Mouse (Mus musculus) brain, embryonic 14.5 days (tissue): ENCODE measurements around the gene Sept9.

ENCODE experiments used
- CTCF ChIP-seq: fragments of 200-500 bp; IDR thresholded peaks from 2 replicates; pipeline ENCODE4 v1.5.1; 2012; ENCODE audit warnings: inconsistent platforms, mild to moderate bottlenecking, moderate library complexity, borderline replicate concordance; ENCODE audit not compliant: insufficient read depth, insufficient read length; ENCODE audit errors: extremely low read depth
- POLR2A ChIP-seq: fragments of 200-500 bp; IDR thresholded peaks from 2 replicates; pipeline ENCODE4 v1.6.1; 2012; ENCODE audit warnings: mild to moderate bottlenecking, inconsistent platforms, borderline replicate concordance; ENCODE audit not compliant: poor library complexity, insufficient read depth, insufficient read length, severe bottlenecking; ENCODE audit errors: extremely low read depth

DNA sequence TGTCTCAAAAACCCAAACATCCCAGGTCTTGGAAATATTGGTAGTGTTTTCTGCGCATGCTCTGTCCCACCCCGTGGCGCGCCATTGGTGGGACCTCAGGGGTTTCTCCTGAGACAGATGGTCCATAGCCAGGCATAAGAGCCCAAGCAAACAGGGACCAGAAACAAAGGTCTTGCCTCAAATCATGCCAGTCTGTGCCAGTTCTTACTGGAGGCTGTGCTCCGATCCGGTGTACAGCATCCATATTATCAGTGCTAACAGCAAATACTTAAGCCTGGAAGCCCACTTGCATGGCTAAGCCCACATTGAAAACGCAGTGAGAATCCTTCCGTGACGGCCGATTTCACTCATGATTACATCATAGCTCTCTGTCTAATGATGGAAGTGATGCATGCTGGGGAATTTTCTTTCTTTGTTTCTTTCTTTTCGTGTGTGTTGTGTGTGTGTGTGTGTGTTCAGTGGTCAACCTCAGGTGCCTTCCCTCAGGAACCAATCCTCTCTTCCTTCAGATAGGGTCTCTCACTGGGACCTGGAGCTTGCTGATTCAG lies 30.3 kb upstream of the Sept9 start:
- TF ChIP-seq CTCF (no peak), POLR2A (no peak)
